Mouse (Mus musculus) heart, adult 2 months (tissue): Measurements from ENCODE around the gene Tmem242.

Experiments used
- CTCF ChIP-seq: fragments of 200-600 bp; IDR thresholded peaks from 2 replicates; pipeline ENCODE4 v1.8.1; 2022; ENCODE audit warnings: antibody characterized with exemption, mild to moderate bottlenecking, moderate library complexity
- EP300 ChIP-seq: fragments of 200-500 bp; IDR thresholded peaks from 2 replicates; pipeline ENCODE4 v1.6.1; 2011; ENCODE audit warnings: low read depth, low read length, control low read depth; ENCODE audit not compliant: insufficient read depth

- no peak for TF ChIP-seq CTCF
- no peak for TF ChIP-seq EP300
Observed at GRCm38 (mm10) chr17:5403885-5404284, 36.2 kb downstream of the Tmem242 start.
